Mouse (Mus musculus) megakaryocyte-erythroid progenitor cell, adult 5-6 weeks (primary cell): ENCODE measurements around the gene Arfgap1. TPM values are rescaled to one million over a fixed set of nuclear protein-coding genes. Genes with fewer than 3 reads are reported as not detected.

Experiments used
- ATAC-seq: replicated peaks from 2 replicates; pipeline ENCODE4 v1.8.0; 2016; ENCODE audit warnings: mild to moderate bottlenecking, inconsistent platforms; ENCODE audit not compliant: severe bottlenecking, poor library complexity, low FRiP score, low TSS enrichment
- total RNA-seq, 2 experiments: library from RNA; stranded (forward) in 1 of 2; stranded (reverse) in 1 of 2; fragments of 200-1000, 215-1000 nt in 1 of 2; fragments of >200 nt in 1 of 2; fragmentation: Nextera tagmentation in 1 of 2; gene quantifications; 2 replicates each; pipeline ENCODE4 v1.2.3; 2014 to 2017

Arfgap1 gene
- total RNA-seq, 2 experiments from 2014 or later = 27.1 to 35.0 TPM

DNA sequence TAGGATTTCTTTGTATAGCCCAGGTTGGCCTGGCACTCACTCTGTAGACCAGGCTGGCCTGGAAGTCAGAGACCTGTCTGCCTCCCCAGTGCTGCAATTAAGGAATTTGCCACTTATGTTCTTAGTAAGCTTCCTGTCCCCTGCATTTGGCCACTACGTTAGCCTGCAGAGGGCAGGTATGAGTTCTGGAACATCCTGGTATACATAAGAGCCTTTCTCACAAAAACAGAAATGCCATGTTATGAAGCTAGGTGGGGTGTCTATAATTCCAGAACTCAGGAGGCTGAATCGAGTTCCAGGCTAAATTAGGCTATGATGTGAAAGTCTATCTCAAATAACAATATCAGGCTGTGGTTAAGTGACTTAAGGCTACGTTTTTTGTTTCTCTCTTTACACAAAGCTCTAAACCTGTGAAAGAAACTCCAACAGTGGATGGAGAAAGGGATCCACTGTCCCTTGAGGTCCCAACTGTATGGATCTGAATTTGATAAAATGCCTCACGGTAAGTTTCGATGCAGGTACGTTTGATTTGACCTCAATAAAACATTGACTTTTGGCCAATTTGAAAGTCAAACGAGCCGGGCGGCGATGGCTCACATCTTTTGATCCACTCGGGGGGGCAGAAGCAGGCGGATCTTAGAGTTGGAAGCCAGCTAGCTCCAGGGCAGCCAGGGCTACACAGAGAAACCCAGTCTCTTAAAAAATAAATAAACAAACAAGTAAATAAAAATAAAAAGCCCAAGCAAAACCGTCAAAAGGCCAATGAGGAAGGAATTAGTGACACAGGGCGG, 738 bp upstream of the Arfgap1 start:
- ATAC-seq = peak; percentile 53

DNA sequence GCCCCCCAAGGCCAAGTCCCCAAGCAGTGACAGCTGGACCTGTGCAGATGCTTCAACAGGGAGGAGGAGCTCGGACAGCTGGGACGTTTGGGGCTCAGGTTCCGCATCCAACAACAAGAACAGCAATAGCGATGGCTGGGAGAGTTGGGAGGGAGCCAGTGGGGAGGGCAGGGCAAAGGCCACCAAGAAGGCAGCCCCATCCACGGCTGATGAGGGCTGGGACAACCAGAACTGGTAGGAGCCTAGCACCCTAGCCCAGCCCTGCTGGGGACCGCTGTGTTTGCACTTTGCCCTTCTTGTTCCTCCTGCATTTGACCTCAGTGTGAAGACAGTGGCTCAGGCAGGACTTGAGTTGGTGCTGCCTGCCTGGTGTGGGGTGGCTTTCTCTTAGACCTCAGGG, 14.1 kb downstream of the Arfgap1 start:
- no peak for ATAC-seq

DNA sequence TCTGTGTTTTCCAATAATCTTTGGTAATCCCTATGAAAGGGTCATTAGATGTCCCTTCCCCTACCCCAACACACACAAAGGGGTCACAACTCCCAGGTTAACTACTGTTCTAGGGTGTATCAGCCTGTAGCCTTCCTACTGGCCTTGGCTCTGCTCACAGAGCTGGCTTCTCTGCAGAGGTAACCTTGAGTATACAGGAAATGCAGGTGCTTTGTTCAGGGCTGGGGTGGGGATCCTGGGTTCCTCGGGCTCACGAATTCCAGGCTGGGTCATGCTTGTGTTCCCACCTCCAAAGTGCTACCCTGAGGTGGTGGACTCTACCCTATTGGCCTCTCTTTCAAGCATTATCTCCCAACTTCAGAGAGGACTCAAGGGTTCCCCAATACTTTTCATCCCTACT, 18.6 kb downstream of the Arfgap1 start:
- no peak for ATAC-seq

DNA sequence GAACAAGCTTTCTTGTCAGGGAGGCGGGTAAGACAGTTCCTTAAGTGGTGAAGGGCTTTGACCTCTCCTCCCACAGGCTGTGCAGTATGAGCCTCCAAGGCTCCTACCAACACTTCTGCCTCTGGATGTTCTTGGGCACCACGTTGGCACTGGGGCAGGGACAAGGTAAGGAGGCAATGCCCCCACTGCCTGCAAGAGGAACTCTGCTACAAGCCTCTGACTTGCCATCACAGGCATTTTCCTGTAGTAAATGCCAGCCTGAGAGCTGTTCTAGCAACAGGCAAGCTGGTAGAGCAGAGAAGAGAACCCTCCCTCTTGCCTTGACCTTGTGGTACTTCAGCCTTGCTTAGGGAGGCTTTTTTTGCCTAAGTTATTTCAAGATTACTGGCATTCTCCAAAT, 19.4 kb downstream of the Arfgap1 start, which contains the start of gene Col20a1:
TSS of gene Col20a1 (plus strand) at position 87 of the 400 bp plus-strand sequence.
- ATAC-seq = no peak

DNA sequence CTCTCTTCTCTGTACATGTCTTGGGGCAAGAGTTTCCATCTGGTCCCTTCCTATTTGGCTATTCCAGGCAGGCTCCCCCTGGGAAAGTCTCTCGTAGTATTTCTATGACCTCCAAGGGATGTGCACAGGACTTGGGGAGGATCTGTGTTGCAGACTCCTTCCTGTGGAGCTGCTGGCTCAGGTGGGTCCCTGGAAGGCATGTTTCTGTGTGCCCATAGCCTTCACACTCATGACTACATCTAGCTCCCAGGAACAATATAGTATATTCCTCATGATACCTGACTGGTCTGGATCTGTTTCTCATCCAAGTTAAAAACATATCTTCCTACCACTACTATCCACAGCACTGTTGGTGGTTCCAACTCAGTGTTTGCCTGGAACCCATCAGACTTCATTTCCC, 20.0 kb downstream of the Arfgap1 start:
- ATAC-seq = no peak

DNA sequence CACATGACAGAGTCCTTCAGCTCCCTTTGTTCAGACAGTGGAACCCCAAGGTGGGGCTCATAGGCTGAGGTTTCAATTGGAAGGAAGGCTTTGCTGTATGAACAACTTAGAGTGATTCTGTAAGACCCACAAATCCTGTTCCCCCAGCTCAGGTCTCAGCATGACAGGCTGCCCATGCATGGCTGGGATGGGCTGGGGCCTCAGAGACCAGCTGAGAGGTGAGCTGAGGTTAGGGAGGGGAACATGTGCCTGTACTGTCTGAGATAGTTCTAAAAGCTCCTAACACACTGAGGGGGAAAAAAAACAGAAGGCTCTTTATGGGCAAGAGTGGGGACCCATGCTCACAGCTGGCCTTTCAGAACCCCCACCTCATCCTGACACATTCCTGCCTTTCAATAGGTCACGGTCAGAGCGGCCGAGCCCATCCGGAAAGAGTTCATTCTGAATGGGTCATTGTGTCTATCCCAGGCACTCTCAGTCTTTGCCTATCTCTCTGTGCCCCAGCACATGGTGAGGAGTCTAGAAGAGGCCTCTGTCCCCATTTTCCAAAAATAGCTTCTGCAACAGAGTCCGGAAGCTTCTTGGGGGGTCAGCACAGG, 20.5 kb downstream of the Arfgap1 start:
- ATAC-seq = no peak

DNA sequence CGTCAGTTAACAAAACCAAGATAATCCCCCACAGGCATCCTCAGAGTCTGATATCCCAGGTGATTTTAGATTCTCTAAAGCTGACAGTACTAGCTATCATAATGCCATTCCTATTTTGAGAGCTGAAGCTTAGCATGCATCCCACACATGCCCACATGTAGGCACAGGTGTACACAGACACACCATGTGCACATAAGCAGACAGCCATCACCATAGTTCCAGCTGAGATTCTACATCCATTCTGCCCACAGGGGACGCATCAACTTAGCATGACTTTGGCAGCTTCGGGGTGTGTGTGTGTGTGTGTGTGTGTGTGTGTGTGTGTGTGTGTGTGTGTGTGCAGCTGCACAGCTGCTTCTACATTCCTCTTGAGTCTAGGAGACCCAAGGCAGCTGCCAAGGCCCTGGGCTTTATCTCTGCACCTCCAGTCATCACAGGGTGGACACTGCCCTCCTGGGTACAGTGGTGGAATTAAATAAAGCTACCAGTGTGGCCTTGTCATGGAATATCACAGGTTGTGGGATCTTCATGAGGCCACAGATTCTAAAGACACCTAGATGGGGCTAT, 21.4 kb downstream of the Arfgap1 start:
- ATAC-seq = 0 out of 2 replicates have a peak, but pooled peaks have one; percentile 3

DNA sequence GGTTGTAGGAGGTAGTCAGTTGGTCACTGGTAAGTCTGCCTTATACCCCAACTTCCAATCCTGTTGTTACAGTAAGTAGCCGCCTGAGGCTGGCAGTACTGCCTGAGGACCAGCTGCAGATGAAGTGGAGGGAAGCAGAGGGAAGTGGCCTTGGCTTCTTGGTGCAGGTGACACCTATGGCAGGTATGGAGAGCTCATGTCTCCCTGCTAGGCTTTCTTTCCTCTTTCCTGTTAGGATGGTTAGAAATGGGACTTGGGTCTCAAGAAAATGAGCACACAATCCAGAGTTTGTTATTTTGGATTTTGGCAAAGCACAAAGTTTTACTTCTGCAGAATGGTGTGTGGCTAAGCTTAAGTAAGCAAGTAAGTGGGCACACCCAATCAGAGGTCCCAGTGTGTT, 21.9 kb downstream of the Arfgap1 start:
- ATAC-seq = no peak

DNA sequence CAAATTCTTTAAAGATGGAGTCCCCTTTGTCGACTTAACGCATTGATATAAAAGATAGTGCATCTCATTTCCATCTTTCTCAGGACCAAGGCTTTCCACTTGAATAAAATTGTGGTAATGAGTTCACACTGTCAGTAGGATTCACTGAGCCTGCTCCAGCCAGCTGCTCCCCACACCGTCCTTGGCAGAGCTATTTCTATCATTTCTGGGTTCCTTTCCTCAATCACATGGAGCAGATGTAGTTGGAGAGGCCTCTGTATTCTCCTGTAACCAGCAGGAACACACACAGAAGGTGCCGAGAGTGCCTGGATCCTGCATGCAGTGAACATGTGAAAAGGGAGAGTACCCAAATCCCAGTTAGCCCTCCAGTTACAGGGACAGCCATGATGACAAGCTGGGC, 23.3 kb downstream of the Arfgap1 start:
- no peak for ATAC-seq

DNA sequence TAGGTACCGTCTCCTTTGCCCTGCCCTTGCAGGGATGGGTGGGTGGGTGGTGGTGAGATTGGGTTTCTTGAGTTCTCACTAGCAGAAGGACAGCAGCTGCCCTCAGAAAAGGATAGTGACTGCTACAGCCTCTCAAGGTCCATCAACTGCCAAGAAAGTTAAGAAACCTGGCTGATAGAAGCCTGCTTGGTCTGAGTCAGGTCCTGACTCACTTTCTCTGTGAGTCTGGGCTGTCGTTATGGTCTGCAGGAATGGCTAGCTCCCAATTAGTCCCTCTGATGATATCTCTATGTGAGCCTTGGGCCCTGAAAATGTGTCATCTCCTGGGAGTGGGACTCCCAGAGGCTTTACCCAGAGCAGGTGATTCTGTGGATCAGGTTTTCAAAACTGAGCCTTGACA, 27.3 kb downstream of the Arfgap1 start:
- ATAC-seq = no peak

DNA sequence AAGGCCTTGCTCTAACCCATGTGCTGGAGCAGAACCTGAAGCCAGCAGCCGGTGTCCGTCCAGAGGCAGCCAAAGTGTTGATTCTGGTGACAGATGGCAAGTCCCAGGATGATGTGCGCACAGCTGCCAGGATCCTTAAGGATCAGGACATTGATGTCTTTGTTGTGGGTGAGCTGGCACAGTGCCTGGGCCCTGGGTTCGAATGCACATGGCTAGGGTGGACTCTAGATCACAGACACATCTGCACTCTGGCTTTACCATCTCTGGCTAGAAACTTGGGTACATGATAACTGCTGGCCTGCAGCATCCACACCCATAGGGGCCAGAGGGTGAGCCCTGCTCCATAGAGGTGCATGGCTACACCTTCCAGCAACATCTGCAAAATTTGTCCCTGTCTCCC, 28.4 kb downstream of the Arfgap1 start:
- ATAC-seq = no peak

DNA sequence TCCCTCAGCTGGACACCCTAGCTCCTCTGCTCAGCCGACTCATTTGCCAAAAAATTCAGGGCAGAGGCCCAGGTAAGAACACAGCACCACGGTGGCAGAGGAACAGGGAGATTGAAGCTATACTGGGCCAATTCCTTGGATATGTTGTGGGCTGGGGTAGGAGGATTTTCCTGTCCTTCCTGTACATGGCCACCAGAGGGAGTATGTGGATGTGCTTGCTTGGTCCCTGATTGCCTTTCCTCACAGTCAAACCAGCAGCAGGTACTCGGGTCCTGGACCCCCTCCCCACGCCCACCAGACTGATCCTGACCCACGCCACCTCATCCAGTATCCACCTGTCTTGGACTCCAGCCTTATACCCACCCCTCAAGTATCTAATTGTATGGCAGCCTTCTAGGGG, 29.4 kb downstream of the Arfgap1 start:
- ATAC-seq = peak; percentile 63

DNA sequence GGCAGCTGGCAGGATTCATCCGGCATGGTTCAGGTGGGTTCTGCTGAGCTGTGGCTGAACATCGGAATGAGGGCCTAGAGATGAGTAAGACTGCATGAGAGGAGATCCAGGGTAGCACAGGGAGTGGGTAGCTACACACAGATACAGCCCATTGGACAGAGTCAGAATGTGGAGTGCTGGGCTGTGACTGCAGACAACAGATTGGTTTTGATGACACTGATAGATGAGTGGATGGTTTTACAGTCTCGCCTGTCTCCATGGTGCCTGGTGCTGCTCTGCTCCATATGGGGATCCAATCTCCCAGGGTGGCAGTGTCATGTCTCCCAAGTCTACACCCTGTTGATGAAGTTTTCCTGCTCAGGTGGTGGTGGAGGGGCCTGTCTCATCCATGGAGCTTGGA, 29.9 kb downstream of the Arfgap1 start:
- ATAC-seq = no peak

DNA sequence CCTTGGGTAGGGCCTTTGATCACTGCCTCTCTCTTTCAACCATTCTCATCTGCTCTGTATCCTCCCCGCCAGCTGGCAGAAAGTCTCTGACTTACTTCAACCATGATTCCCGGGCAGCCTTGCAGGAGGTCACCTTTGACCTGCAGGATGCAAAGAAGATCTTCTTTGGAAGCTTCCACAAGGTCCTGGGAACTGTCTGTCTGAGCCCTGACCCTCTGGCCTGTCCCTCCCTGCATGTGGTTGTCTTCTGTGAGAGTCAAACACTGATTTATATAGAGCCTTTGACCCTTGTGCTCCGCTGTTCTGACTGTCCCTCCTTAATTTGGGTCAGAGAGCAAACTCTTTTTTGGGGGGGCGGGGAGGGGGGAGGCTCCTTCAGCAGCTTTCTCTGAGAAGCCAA, 40.0 kb downstream of the Arfgap1 start:
- no peak for ATAC-seq

DNA sequence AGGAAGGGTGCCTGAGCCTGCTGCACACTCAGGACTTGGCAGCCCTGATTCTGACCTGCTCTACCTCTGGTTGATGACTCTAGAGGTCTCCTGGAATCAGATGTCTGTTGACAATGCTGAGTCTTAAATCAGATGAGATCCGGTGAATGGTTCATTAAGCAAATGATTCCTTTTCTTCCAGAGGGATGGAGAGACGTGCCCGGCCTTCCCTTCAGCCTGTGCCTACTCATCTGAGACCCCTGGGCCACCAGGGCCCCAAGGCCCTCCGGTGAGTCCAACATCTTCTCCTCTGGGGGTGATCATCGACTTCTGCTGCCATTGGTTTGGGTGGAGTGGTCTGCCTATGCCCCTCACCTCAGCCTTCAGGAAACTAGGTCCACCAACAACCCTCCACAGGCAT, 41.3 kb downstream of the Arfgap1 start:
- ATAC-seq = no peak

DNA sequence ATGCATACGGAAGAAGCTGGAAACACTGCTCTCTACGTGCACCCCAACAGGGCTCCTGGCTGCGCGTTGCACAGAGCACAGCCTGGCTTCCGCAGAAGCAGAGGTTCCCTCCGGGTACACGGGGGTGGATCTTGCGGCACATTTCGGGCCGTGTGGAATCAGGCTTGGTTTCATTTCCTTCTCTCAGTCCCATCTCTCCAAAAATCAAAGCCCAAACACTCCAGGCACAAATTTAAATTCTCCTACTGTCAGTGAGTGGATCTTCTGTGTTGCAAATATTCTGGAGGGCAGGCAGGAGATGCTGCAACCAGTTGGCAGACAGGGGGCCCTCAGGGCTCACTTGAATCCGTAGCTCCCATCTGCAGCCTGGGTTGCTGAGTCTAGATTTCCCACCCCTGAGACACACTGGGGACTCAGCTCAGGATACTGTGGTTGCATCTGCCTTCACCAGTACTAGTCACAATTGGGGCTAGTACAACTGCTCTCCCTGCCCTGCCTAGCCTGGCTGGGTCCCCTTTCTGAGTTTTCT, 64.4 kb downstream of the Arfgap1 start:
- ATAC-seq = no peak

Other genes with a start within 250 kb of the Arfgap1 start
- 15.2 and 16.4 TPM in 2 replicates for gene Slc17a9, start 242.0 kb upstream of the Arfgap1 start, total RNA-seq (2014; fragmentation: Nextera tagmentation)
- gene Slc17a9, start 242.0 kb upstream of the Arfgap1 start, total RNA-seq (2017) = 2.8 and 5.0 TPM in 2 replicates
- not detected in 2 replicates for gene Bhlhe23, start 190.3 kb upstream of the Arfgap1 start, total RNA-seq (2014; fragmentation: Nextera tagmentation)
- not detected in 2 replicates for gene Bhlhe23, start 190.3 kb upstream of the Arfgap1 start, total RNA-seq (2017)
- gene Ythdf1, start 46.3 kb upstream of the Arfgap1 start, total RNA-seq (2014; fragmentation: Nextera tagmentation) = 58.9 and 67.4 TPM in 2 replicates
- gene Ythdf1, start 46.3 kb upstream of the Arfgap1 start, total RNA-seq (2017) = 26.4 and 38.3 TPM in 2 replicates
- not detected in 2 replicates for gene Birc7, start 38.2 kb upstream of the Arfgap1 start, total RNA-seq (2014; fragmentation: Nextera tagmentation)
- gene Birc7, start 38.2 kb upstream of the Arfgap1 start, total RNA-seq (2017) = not detected in 2 replicates
- not detected in 2 replicates for gene Nkain4, start 12.5 kb upstream of the Arfgap1 start, total RNA-seq (2014; fragmentation: Nextera tagmentation)
- gene Nkain4, start 12.5 kb upstream of the Arfgap1 start, total RNA-seq (2017) = not detected in 2 replicates
- gene Col20a1, start 19.3 kb downstream of the Arfgap1 start, total RNA-seq (2014; fragmentation: Nextera tagmentation) = 0.79 TPM in 1 of 2 replicates, not detected in the other
- gene Col20a1, start 19.3 kb downstream of the Arfgap1 start, total RNA-seq (2017) = 0.38 and 0.42 TPM in 2 replicates
- gene Chrna4, start 76.3 kb downstream of the Arfgap1 start, total RNA-seq (2014; fragmentation: Nextera tagmentation) = not detected in 2 replicates
- not detected in 2 replicates for gene Chrna4, start 76.3 kb downstream of the Arfgap1 start, total RNA-seq (2017)
- not detected in 2 replicates for gene Kcnq2, start 168.1 kb downstream of the Arfgap1 start, total RNA-seq (2014; fragmentation: Nextera tagmentation)
- gene Kcnq2, start 168.1 kb downstream of the Arfgap1 start, total RNA-seq (2017) = not detected in 2 replicates
- not detected in 2 replicates for gene Eef1a2, start 189.8 kb downstream of the Arfgap1 start, total RNA-seq (2014; fragmentation: Nextera tagmentation)
- not detected in 2 replicates for gene Eef1a2, start 189.8 kb downstream of the Arfgap1 start, total RNA-seq (2017)
- 73.6 and 95.2 TPM in 2 replicates for gene Ppdpf, start 220.0 kb downstream of the Arfgap1 start, total RNA-seq (2014; fragmentation: Nextera tagmentation)
- 67.4 and 68.6 TPM in 2 replicates for gene Ppdpf, start 220.0 kb downstream of the Arfgap1 start, total RNA-seq (2017)
- not detected in 2 replicates for gene Ptk6, start 235.6 kb downstream of the Arfgap1 start, total RNA-seq (2014; fragmentation: Nextera tagmentation)
- not detected in 2 replicates for gene Ptk6, start 235.6 kb downstream of the Arfgap1 start, total RNA-seq (2017)
- gene Srms, start 246.0 kb downstream of the Arfgap1 start, total RNA-seq (2014; fragmentation: Nextera tagmentation) = not detected in 2 replicates
- gene Srms, start 246.0 kb downstream of the Arfgap1 start, total RNA-seq (2017) = not detected in 2 replicates